In genomic region chr12:70110375-70111116, GRCm38 (mm10) we compare ENCODE assay signal across 8 mouse cellular contexts. TPM values are rescaled to one million over a fixed set of nuclear protein-coding genes. Genes with fewer than 3 reads are reported as not detected.
A peak's percentile ranks its signal among the peaks of the same experiment; 100 is the strongest.
DNase-seq lines count a peak whose midpoint lies in the region; ATAC-seq and TF ChIP-seq lines count a peak whose summit lies in the region.

No protein-coding gene starts in this region.

- H3K27ac ChIP-seq in bone marrow, adult 2 months (ENCODE audit: control insufficient read depth, insufficient read depth, low read depth, low read length, poor library complexity): peak overlapping the region; percentile 98
- H3K27ac ChIP-seq in limb, embryonic 13.5 days: peak overlapping the region; percentile 70; the same call in 1 of the 2 replicates
- peak overlapping the region; percentile 55; the same call in 1 of the 2 replicates for H3K27ac ChIP-seq in olfactory bulb, adult 2 months (ENCODE audit: insufficient read depth, low read depth, low read length)

- H3K27me3 ChIP-seq in limb, embryonic 13.5 days: peaks cover 22% of the 10 kb centered on the region

- no peaks in the 10 kb centered on the region for H3K36me3 ChIP-seq in limb, embryonic 13.5 days

- TF ChIP-seq POLR2A in bone marrow, adult 2 months (IDR thresholded peaks at IDR 0.05; ENCODE audit: borderline replicate concordance, control insufficient read depth, low read depth, low read length): no peak
- no peak for TF ChIP-seq POLR2A in olfactory bulb, adult 2 months (IDR thresholded peaks at IDR 0.05; ENCODE audit: insufficient read depth, low read depth, low read length)

- no peak for TF ChIP-seq CTCF in bone marrow, adult 2 months (IDR thresholded peaks at IDR 0.05; ENCODE audit: control insufficient read depth, insufficient read depth, low read length)
- no peak for TF ChIP-seq CTCF in olfactory bulb, adult 2 months (IDR thresholded peaks at IDR 0.05; ENCODE audit: insufficient read depth, low read depth, low read length)

- H3K9ac ChIP-seq in limb, embryonic 13.5 days: peak overlapping the region; percentile 89

- DNase-seq in layer of hippocampus, postnatal 36 days: peak; percentile 22 to 24
- DNase-seq in layer of hippocampus, postnatal 25 days (ENCODE audit: extremely low spot score in 1 of 2, low spot score in 1 of 2): no peak
- DNase-seq in frontal cortex, adult 2 months (ENCODE audit: extremely low spot score in 1 of 2, low spot score in 1 of 2): peak; percentile 55 to 78
- DNase-seq in layer of hippocampus, adult 11-12 months (ENCODE audit: low spot score): no peak
- no peak for DNase-seq in kidney, adult 18-20 months

- H3K9me3 ChIP-seq in limb, embryonic 13.5 days: no peaks in the 10 kb centered on the region

- peaks cover 6% of the 10 kb centered on the region for H3K4me1 ChIP-seq in bone marrow, adult 2 months (ENCODE audit: control insufficient read depth, insufficient read depth, low read length)
- H3K4me1 ChIP-seq in limb, embryonic 13.5 days: peaks cover 38% of the 10 kb centered on the region
- H3K4me1 ChIP-seq in olfactory bulb, adult 2 months (ENCODE audit: control insufficient read depth, insufficient read depth, low read length): peaks cover 20% of the 10 kb centered on the region

- peak overlapping the region; percentile 96 for H3K4me2 ChIP-seq in limb, embryonic 13.5 days (replicated peaks)

- WGBS in bone marrow, adult 2 months: 6% methylated on average over 23 of the region's 23 CpGs
- WGBS in limb, embryonic 13.5 days: 10% methylated on average over 23 of the region's 23 CpGs
- 5% methylated on average over 23 of the region's 23 CpGs for WGBS in olfactory bulb, adult 2 months

- ATAC-seq in limb, embryonic 13.5 days (ENCODE audit: low FRiP score, low read depth): no peak

- H3K4me3 ChIP-seq in bone marrow, adult 2 months (replicated peaks; ENCODE audit: control insufficient read depth, low read depth, low read length): peak overlapping the region; percentile 88
- peak overlapping the region; percentile 90 for H3K4me3 ChIP-seq in limb, embryonic 13.5 days
- peak overlapping the region; percentile 65 for H3K4me3 ChIP-seq in olfactory bulb, adult 2 months (ENCODE audit: insufficient read depth, low read depth, low read length)

RNA-seq across cellular contexts. Expression of gene Nin, which starts 3.0 kb away (rescaled TPM):
- total RNA-seq in layer of hippocampus, postnatal 36 days (2021): 10 to 100 TPM; 69.8 to 72.7 TPM
- total RNA-seq in layer of hippocampus, postnatal 25 days (2021): 10 to 100 TPM; 53.7 to 69.3 TPM
- polyA plus RNA-seq in bone marrow, adult 2 months (2011; ENCODE audit: insufficient read depth, insufficient read length, low replicate concordance, missing spikeins): 19.3 and 28.5 TPM in 2 replicates
- 33.8 and 38.5 TPM in 2 replicates for polyA plus RNA-seq in frontal cortex, adult 2 months (2012; rRNA removed)
- polyA plus RNA-seq in limb, embryonic 13.5 days (2015; fragmentation: Nextera tagmentation; extraction: Ambion mirVana): 11.0 and 11.4 TPM in 2 replicates
- polyA plus RNA-seq in olfactory bulb, adult 2 months (2012; ENCODE audit: insufficient read depth, insufficient read length, low replicate concordance, missing spikeins): 62.8 TPM in 1 of 2 replicates, not detected in the other

RNA-seq across cellular contexts. Expression of gene Abhd12b, which starts 43.4 kb away (rescaled TPM):
- under 1 TPM in 1 of 2 experiments, not detected in 1; 0.20 TPM for total RNA-seq in layer of hippocampus, postnatal 36 days (2021)
- total RNA-seq in layer of hippocampus, postnatal 25 days (2021): not detected
- polyA plus RNA-seq in bone marrow, adult 2 months (2011; ENCODE audit: insufficient read depth, insufficient read length, low replicate concordance, missing spikeins): 1.6 TPM in 1 of 2 replicates, not detected in the other
- 0.40 and 0.53 TPM in 2 replicates for polyA plus RNA-seq in frontal cortex, adult 2 months (2012; rRNA removed)
- polyA plus RNA-seq in limb, embryonic 13.5 days (2015; fragmentation: Nextera tagmentation; extraction: Ambion mirVana): not detected in 2 replicates
- not detected in 2 replicates for polyA plus RNA-seq in olfactory bulb, adult 2 months (2012; ENCODE audit: insufficient read depth, insufficient read length, low replicate concordance, missing spikeins)

Comparison
In these comparisons a context has a peak if more than half of its experiments do, and no peak if none do; other contexts are left out.
1. DNase-seq: peak in layer of hippocampus, postnatal 36 days (2 of 2) and frontal cortex, adult 2 months (2 of 2); none in layer of hippocampus, postnatal 25 days (0 of 2), layer of hippocampus, adult 11-12 months (single experiment) and kidney, adult 18-20 months (single experiment).
2. Peak in every context shown above with its lines, with median percentiles within 50 percentile points of each other: H3K27ac ChIP-seq and H3K4me3 ChIP-seq.